Mouse (Mus musculus) bone marrow macrophage, adult 2 months (primary cell): Measurements from ENCODE around the gene Mpp6.

Experiments
- CTCF ChIP-seq: IDR thresholded peaks from 2 replicates; pipeline ENCODE4 v1.5.1; 2012; ENCODE audit warnings: low read depth, mild to moderate bottlenecking, low read length, moderate library complexity
- POLR2A ChIP-seq: IDR thresholded peaks from 2 replicates; pipeline ENCODE4 v1.6.1; 2012; ENCODE audit warnings: mild to moderate bottlenecking, low read depth, low read length, borderline replicate concordance

DNA sequence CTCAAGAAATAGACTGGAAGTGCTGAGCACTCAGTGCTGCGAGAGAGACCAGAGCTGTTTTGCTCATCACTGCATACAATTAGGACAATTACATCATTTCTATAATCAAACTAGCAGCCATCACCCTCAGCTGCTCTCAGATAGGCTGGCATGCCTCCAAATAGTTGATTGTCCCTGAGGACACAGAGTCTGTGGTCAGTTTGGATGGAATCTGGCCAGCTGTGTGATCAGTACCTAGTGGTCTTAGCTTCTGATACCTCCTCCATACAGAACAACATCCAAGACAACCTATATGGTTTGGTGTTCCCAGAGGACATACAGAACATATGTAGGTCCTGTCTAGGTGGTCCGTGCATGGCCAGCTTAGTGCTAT is 105.3 kb downstream of the Mpp6 start:
- TF ChIP-seq CTCF (no peak), POLR2A (no peak)
